ENCODE assay signal across 8 mouse cellular contexts in the genomic region with DNA sequence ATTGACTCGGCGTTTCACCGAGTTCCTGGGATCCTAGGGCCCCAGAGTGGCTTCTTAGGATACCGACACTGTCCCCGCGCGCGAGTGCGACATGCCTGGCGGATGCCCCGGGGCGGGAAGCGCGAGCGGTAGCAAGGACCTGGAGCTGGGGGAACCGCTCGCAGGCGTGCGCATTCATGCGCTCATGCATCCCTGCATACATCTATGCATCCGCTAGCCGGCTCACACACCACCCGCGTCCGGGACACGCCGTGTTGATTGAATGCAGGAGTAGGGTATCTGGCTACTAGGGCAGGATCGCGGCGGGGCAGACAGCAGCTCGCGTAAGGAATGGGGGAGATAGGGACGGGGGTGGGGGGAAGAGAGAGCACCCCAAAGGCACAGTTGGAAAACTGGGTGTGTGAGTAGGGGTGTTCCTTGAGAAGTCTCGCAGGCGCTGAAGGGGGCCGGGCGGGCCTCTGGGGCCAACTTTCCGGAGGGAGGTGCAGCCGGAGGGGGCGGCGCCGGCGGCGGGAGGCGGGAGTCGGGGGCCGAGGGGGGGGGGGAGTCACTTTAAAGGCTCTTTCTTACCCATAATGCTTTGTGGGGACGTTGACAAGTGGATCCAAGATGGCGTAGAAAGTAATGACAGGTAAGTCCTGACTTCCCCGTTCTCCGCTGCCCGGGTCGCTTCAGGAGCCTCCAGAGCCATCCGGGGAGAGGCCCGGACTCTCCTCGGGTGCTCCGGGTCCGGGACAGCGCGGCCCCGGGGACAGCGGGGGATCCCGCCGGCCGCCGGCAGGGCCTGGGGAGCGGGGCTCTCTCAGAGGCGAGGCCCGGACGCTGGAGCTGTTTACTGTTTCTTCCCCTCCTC. TPM values are rescaled to one million over a fixed set of nuclear protein-coding genes. Genes with fewer than 3 reads are reported as not detected.
DNase-seq lines count a peak whose midpoint lies in the region; ATAC-seq and TF ChIP-seq lines count a peak whose summit lies in the region.

Gene Helz (plus strand): TSS at position 580 of the 853 bp plus-strand sequence.

- H3K4me2 ChIP-seq in intestine, postnatal 0 days (replicated peaks; ENCODE audit: low read depth): peak within 1 kb of the TSS; percentile 95
- peak within 1 kb of the TSS; percentile 98 for H3K4me2 ChIP-seq in limb, embryonic 13.5 days (replicated peaks)
- H3K4me2 ChIP-seq in midbrain, embryonic 15.5 days: peak within 1 kb of the TSS; percentile 93

- peak within 1 kb of the TSS; percentile 88 for H3K4me3 ChIP-seq in intestine, postnatal 0 days (ENCODE audit: low read depth, low read length)
- peak within 1 kb of the TSS; percentile 97 for H3K4me3 ChIP-seq in limb, embryonic 13.5 days
- H3K4me3 ChIP-seq in midbrain, embryonic 15.5 days: peak within 1 kb of the TSS; percentile 98

- H3K36me3 ChIP-seq in intestine, postnatal 0 days (ENCODE audit: control insufficient read depth, insufficient read depth): 0 out of 2 replicates have a peak, but pooled peaks cover 3% of the 10 kb centered on the region
- H3K36me3 ChIP-seq in limb, embryonic 13.5 days: peaks cover 26% of the 10 kb centered on the region
- H3K36me3 ChIP-seq in midbrain, embryonic 15.5 days (replicated peaks): 0 out of 2 replicates have a peak, but pooled peaks cover 7% of the 10 kb centered on the region

- H3K27me3 ChIP-seq in intestine, postnatal 0 days (replicated peaks; ENCODE audit: control insufficient read depth, insufficient read depth, low read length): no peaks in the 10 kb centered on the region
- H3K27me3 ChIP-seq in limb, embryonic 13.5 days: peaks cover 4% of the 10 kb centered on the region; the same call in 1 of the 2 replicates
- 0 out of 2 replicates have a peak, but pooled peaks cover 5% of the 10 kb centered on the region for H3K27me3 ChIP-seq in midbrain, embryonic 15.5 days (replicated peaks)

- peak within 1 kb of the TSS; percentile 77 for H3K27ac ChIP-seq in intestine, postnatal 0 days (ENCODE audit: low read depth, low read length)
- peak within 1 kb of the TSS; percentile 78 for H3K27ac ChIP-seq in limb, embryonic 13.5 days
- H3K27ac ChIP-seq in midbrain, embryonic 15.5 days: peak within 1 kb of the TSS; percentile 78

- peak; percentile 80 for ATAC-seq in intestine, postnatal 0 days
- ATAC-seq in limb, embryonic 13.5 days (ENCODE audit: low FRiP score, low read depth): peak; percentile 76
- peak; percentile 81 for ATAC-seq in midbrain, embryonic 15.5 days (replicated peaks)

- H3K9ac ChIP-seq in intestine, postnatal 0 days (ENCODE audit: low read depth, low read length): peak within 1 kb of the TSS; percentile 96
- H3K9ac ChIP-seq in limb, embryonic 13.5 days: peak within 1 kb of the TSS; percentile 93
- peak within 1 kb of the TSS; percentile 92 for H3K9ac ChIP-seq in midbrain, embryonic 15.5 days

- H3K9me3 ChIP-seq in intestine, postnatal 0 days (ENCODE audit: control insufficient read depth): no peaks in the 10 kb centered on the region
- no peaks in the 10 kb centered on the region for H3K9me3 ChIP-seq in limb, embryonic 13.5 days
- H3K9me3 ChIP-seq in midbrain, embryonic 15.5 days: no peaks in the 10 kb centered on the region

- 0 out of 2 replicates have a peak, but pooled peaks cover 2% of the 10 kb centered on the region for H3K4me1 ChIP-seq in intestine, postnatal 0 days (replicated peaks; ENCODE audit: control insufficient read depth, insufficient read depth, low read length)
- H3K4me1 ChIP-seq in limb, embryonic 13.5 days: peaks cover 10% of the 10 kb centered on the region; the same call in 1 of the 2 replicates
- peaks cover 26% of the 10 kb centered on the region for H3K4me1 ChIP-seq in midbrain, embryonic 15.5 days

- peak; percentile 85 for DNase-seq in 3T3-L1 (ENCODE audit: low read depth, low spot score)
- DNase-seq in adrenal gland, postnatal 10 days: peak; percentile 81
- peak; percentile 90 for DNase-seq in embryo, embryonic 9.5 days (ENCODE audit: extremely low spot score)
- DNase-seq in gastrocnemius, postnatal 4 days (ENCODE audit: low spot score in 2 of 2): peak; percentile 51 to 72
- peak; percentile 64 to 70 for DNase-seq in spleen, adult 18-20 months

- peak; percentile 13; the same call in 1 of the 2 replicates for TF ChIP-seq CTCF in intestine, postnatal 0 days (IDR thresholded peaks at IDR 0.05; ENCODE audit: low read depth)

- under 1% methylated on average over 68 of the region's 70 CpGs for WGBS in intestine, postnatal 0 days
- under 1% methylated on average over 65 of the region's 70 CpGs for WGBS in limb, embryonic 13.5 days
- WGBS in midbrain, embryonic 15.5 days: under 1% methylated on average over 70 of the region's 70 CpGs

RNA-seq across cellular contexts. Expression of gene Helz, which starts in this region (rescaled TPM):
- 10 to 100 TPM; 25.0 to 33.7 TPM for total RNA-seq in adrenal gland, postnatal 10 days (2021)
- 10 to 100 TPM; 26.1 to 28.8 TPM for total RNA-seq in gastrocnemius, postnatal 4 days (2021)
- 5.7 and 6.5 TPM in 2 replicates for polyA plus RNA-seq in intestine, postnatal 0 days (2015; fragmentation: Nextera tagmentation; extraction: Ambion mirVana)
- polyA plus RNA-seq in limb, embryonic 13.5 days (2015; fragmentation: Nextera tagmentation; extraction: Ambion mirVana): 19.2 and 22.0 TPM in 2 replicates
- polyA plus RNA-seq in midbrain, embryonic 15.5 days (2015; fragmentation: Nextera tagmentation; extraction: Ambion mirVana): 17.3 and 17.8 TPM in 2 replicates

Comparison
In these comparisons a context has a peak if more than half of its experiments do, and no peak if none do; other contexts are left out.
1. Peak in every context shown above with its lines: DNase-seq, ATAC-seq, H3K4me3 ChIP-seq and H3K27ac ChIP-seq.